Mouse (Mus musculus) limb, embryonic 14.5 days (tissue): ENCODE results near the gene Rrp15. TPM values are rescaled to one million over a fixed set of nuclear protein-coding genes. Genes with fewer than 3 reads are reported as not detected.
"Not testable (repeated sequence)": the region's sequence is repeated elsewhere in the genome, so short reads cannot be mapped to it uniquely, and the experiment has no call there.

Experiments used
- ATAC-seq: fragments of 200-750 bp; cut with Nextera tagmentation; 2 replicates; pipeline ENCODE4 v1.8.0; 2017; ENCODE audit warnings: low read depth, moderate number of reproducible peaks, moderate TSS enrichment; ENCODE audit not compliant: low FRiP score
- DNase-seq: peaks from one replicate; pipeline ENCODE4 v3.0.0-alpha.2; 2015; ENCODE audit warnings: low spot score
- H3K27ac ChIP-seq: fragments of 300-500 bp; sonication (generic); replicated peaks from 2 replicates; pipeline ENCODE4 v1.5.1; 2014; ENCODE audit warnings: low read depth, mild to moderate bottlenecking, low read length, moderate library complexity, mixed read lengths
- H3K27me3 ChIP-seq: fragments of 300-500 bp; sonication (generic); 2 replicates; pipeline ENCODE4 v1.6.1; 2014; ENCODE audit warnings: low read length, mixed read lengths; ENCODE audit not compliant: control insufficient read depth, insufficient read depth
- H3K36me3 ChIP-seq: fragments of 300-500 bp; sonication (generic); 2 replicates; pipeline ENCODE4 v1.6.1; 2014; ENCODE audit warnings: mild to moderate bottlenecking, low read length, moderate library complexity, mixed read lengths; ENCODE audit not compliant: control insufficient read depth, insufficient read depth
- H3K4me1 ChIP-seq: fragments of 300-500 bp; sonication (generic); 2 replicates; pipeline ENCODE4 v1.6.1; 2014; ENCODE audit warnings: antibody characterized with exemption, low read length, mixed read lengths; ENCODE audit not compliant: control insufficient read depth, insufficient read depth
- H3K4me2 ChIP-seq: fragments of 300-500 bp; sonication (generic); replicated peaks from 2 replicates; pipeline ENCODE4 v1.6.1; 2014; ENCODE audit warnings: low read depth, mild to moderate bottlenecking, low read length, moderate library complexity; ENCODE audit not compliant: severe bottlenecking
- H3K4me3 ChIP-seq: fragments of 300-500 bp; sonication (generic); replicated peaks from 2 replicates; pipeline ENCODE4 v1.5.1; 2014; ENCODE audit warnings: low read length
- H3K9ac ChIP-seq: fragments of 300-500 bp; sonication (generic); 2 replicates; pipeline ENCODE4 v1.6.1; 2014; ENCODE audit warnings: mild to moderate bottlenecking, low read depth, low read length, moderate library complexity; ENCODE audit not compliant: severe bottlenecking
- H3K9me3 ChIP-seq: fragments of 300-500 bp; sonication (generic); 2 replicates; pipeline ENCODE4 v1.6.1; 2016; ENCODE audit warnings: low read length; ENCODE audit not compliant: control insufficient read depth
- POLR2A ChIP-seq: fragments of 200-500 bp; IDR thresholded peaks from 2 replicates; pipeline ENCODE4 v1.8.0; 2012; ENCODE audit warnings: inconsistent platforms, mild to moderate bottlenecking, moderate library complexity, borderline replicate concordance; ENCODE audit not compliant: insufficient read depth, insufficient read length; ENCODE audit errors: extremely low read depth
- WGBS: fragments of 180-500 bp; shearing (Covaris S2); extraction: QIAGEN DNeasy Blood & Tissue Kit; methylation state at CpG from one replicate; pipeline ENCODE4 v1.1.7; 2014; 5-methylcytosine and 5-hydroxymethylcytosine counted together
- polyA plus RNA-seq, 2 experiments: library from polyadenylated mRNA; depleted of rRNA in 1 of 2; stranded (reverse) in 1 of 2; unstranded in 1 of 2; fragments of >200 nt; fragmentation: Nextera tagmentation in 1 of 2; extraction: Ambion mirVana in 1 of 2; gene quantifications; 2 replicates each; pipeline versions ENCODE4 v1.2.1 to v1.2.3; 2012 to 2014

Rrp15 gene
- polyA plus RNA-seq, 2 experiments = 40.0 to 62.6 TPM

GRCm38 (mm10) chr1:186772547-186773077 is 23.5 kb upstream of the Rrp15 start:
- no peaks in the 10 kb centered on the region for H3K9me3 ChIP-seq
- 64% methylated on average over 8 of the region's 8 CpGs for WGBS
- no peaks in the 10 kb centered on the region for H3K27me3 ChIP-seq
- DNase-seq (no peak), ATAC-seq (no peak)
- H3K4me3 ChIP-seq = no peak overlapping the region
- H3K27ac ChIP-seq = no peak overlapping the region
- H3K9ac ChIP-seq = no peak overlapping the region
- H3K4me1 ChIP-seq = no peaks in the 10 kb centered on the region
- TF ChIP-seq POLR2A = no peak
- H3K36me3 ChIP-seq = no peaks in the 10 kb centered on the region
- H3K4me2 ChIP-seq = no peak overlapping the region

- Histone ChIP-seq H3K4me1 (no peaks in the 10 kb centered on the region), H3K9ac (no peak overlapping the region), H3K36me3 (no peaks in the 10 kb centered on the region), H3K27me3 (no peaks in the 10 kb centered on the region), H3K4me2 (no peak overlapping the region), H3K4me3 (no peak overlapping the region), H3K9me3 (no peaks in the 10 kb centered on the region), H3K27ac (no peak overlapping the region)
- 68% methylated on average over 6 of the region's 6 CpGs for WGBS
- no peak for TF ChIP-seq POLR2A
- no peak for DNase-seq
- no peak for ATAC-seq
Observed at GRCm38 (mm10) chr1:186772005-186772404, 22.8 kb upstream of the Rrp15 start.

GRCm38 (mm10) chr1:186770659-186771058 is 21.5 kb upstream of the Rrp15 start:
- H3K4me2 ChIP-seq = no peak overlapping the region
- no peak for ATAC-seq
- H3K9me3 ChIP-seq = no peaks in the 10 kb centered on the region
- no peak overlapping the region for H3K4me3 ChIP-seq
- no peak for DNase-seq
- no peak for TF ChIP-seq POLR2A
- H3K27ac ChIP-seq = no peak overlapping the region
- H3K4me1 ChIP-seq = no peaks in the 10 kb centered on the region
- H3K27me3 ChIP-seq = no peaks in the 10 kb centered on the region
- 73% methylated on average over 5 of the region's 5 CpGs for WGBS
- no peaks in the 10 kb centered on the region for H3K36me3 ChIP-seq
- no peak overlapping the region for H3K9ac ChIP-seq

DNA sequence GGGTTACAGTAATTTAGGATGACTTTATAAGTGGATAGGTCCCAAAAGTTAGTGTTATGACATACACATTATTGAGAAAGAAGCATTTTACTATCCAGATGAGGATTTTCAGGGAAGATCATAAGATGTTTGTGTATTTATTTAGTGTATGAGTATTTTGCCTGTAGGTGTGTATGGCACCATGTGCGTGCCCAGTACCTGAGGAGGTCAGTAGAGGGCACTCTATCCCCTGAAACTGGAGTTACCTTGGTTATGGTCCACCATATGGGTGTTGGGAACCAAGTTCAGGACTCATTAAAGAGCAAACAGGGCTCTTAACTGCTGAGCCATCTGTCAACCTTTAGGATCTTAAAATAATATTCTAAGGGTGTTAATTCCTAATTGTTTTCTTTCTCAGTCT is 19.2 kb upstream of the Rrp15 start:
- ATAC-seq (no peak), DNase-seq (no peak)
- Histone ChIP-seq H3K36me3 (no peaks in the 10 kb centered on the region), H3K4me1 (no peaks in the 10 kb centered on the region), H3K4me3 (no peak overlapping the region), H3K9me3 (no peaks in the 10 kb centered on the region), H3K27ac (no peak overlapping the region), H3K27me3 (no peaks in the 10 kb centered on the region), H3K9ac (no peak overlapping the region), H3K4me2 (no peak overlapping the region)
- 72% methylated on average over 1 of the region's 1 CpGs for whole genome bisulfite sequencing
- no peak for TF ChIP-seq POLR2A

GRCm38 (mm10) chr1:186763451-186763850 is 14.3 kb upstream of the Rrp15 start:
- H3K27ac ChIP-seq, H3K4me1 ChIP-seq, DNase-seq, H3K27me3 ChIP-seq, H3K9me3 ChIP-seq, ATAC-seq, H3K36me3 ChIP-seq, H3K4me2 ChIP-seq, H3K9ac ChIP-seq, H3K4me3 ChIP-seq: not testable (repeated sequence)
- WGBS = 71% methylated on average over 6 of the region's 6 CpGs
